Mouse (Mus musculus): ENCODE results near the gene Sept9. TPM values are rescaled to one million over a fixed set of nuclear protein-coding genes. Genes with fewer than 3 reads are reported as not detected.

Gene Sept9
- polyA plus RNA-seq, 1 experiment from 2014 or later = 106 TPM

- no peak overlapping the region for H3K4me3 ChIP-seq
- H3K27ac ChIP-seq = no peak overlapping the region
- no peaks in the 10 kb centered on the region for H3K27me3 ChIP-seq (replicated peaks)
- H3K36me3 ChIP-seq (replicated peaks) = no peaks in the 10 kb centered on the region
- no peak overlapping the region for H3K9ac ChIP-seq
- 87% methylated on average over 10 of the region's 10 CpGs for WGBS
- H3K4me1 ChIP-seq = peaks cover 34% of the 10 kb centered on the region
- H3K4me2 ChIP-seq = no peak overlapping the region
- H3K9me3 ChIP-seq = no peaks in the 10 kb centered on the region
- no peak for ATAC-seq (replicated peaks)
Observed at GRCm38 (mm10) chr11:117401583-117402367, 202.3 kb downstream of the Sept9 start.

GRCm38 (mm10) chr11:117402550-117402949 is 203.1 kb downstream of the Sept9 start:
- H3K4me1 ChIP-seq = peaks cover 41% of the 10 kb centered on the region
- H3K4me2 ChIP-seq = no peak overlapping the region
- H3K36me3 ChIP-seq (replicated peaks) = no peaks in the 10 kb centered on the region
- WGBS = 83% methylated on average over 11 of the region's 11 CpGs
- ATAC-seq (replicated peaks) = no peak
- H3K9me3 ChIP-seq = no peaks in the 10 kb centered on the region
- no peak overlapping the region for H3K4me3 ChIP-seq
- H3K27me3 ChIP-seq (replicated peaks) = no peaks in the 10 kb centered on the region
- no peak overlapping the region for H3K9ac ChIP-seq
- H3K27ac ChIP-seq = no peak overlapping the region

- no peak overlapping the region for H3K27ac ChIP-seq
- no peaks in the 10 kb centered on the region for H3K27me3 ChIP-seq (replicated peaks)
- no peaks in the 10 kb centered on the region for H3K36me3 ChIP-seq (replicated peaks)
- no peak overlapping the region for H3K4me3 ChIP-seq
- ATAC-seq (replicated peaks) = no peak
- no peaks in the 10 kb centered on the region for H3K9me3 ChIP-seq
- H3K4me2 ChIP-seq = no peak overlapping the region
- 91% methylated on average over 6 of the region's 6 CpGs for WGBS
- H3K9ac ChIP-seq = no peak overlapping the region
- peaks cover 42% of the 10 kb centered on the region for H3K4me1 ChIP-seq
Observed at GRCm38 (mm10) chr11:117403073-117403472, 203.6 kb downstream of the Sept9 start.

- no peak overlapping the region for H3K4me3 ChIP-seq
- no peaks in the 10 kb centered on the region for H3K27me3 ChIP-seq (replicated peaks)
- H3K9ac ChIP-seq = no peak overlapping the region
- WGBS = 30% methylated on average over 7 of the region's 7 CpGs
- no peak overlapping the region for H3K4me2 ChIP-seq
- H3K36me3 ChIP-seq (replicated peaks) = no peaks in the 10 kb centered on the region
- H3K9me3 ChIP-seq = no peaks in the 10 kb centered on the region
- no peak for ATAC-seq (replicated peaks)
- peaks cover 45% of the 10 kb centered on the region for H3K4me1 ChIP-seq
- H3K27ac ChIP-seq = peak overlapping the region; percentile 39
Observed at GRCm38 (mm10) chr11:117403781-117404180, 204.3 kb downstream of the Sept9 start.

GRCm38 (mm10) chr11:117406711-117407110 is 207.2 kb downstream of the Sept9 start:
- no peak for ATAC-seq (replicated peaks)
- Histone ChIP-seq H3K4me3 (no peak overlapping the region), H3K9ac (no peak overlapping the region; the same call in 1 of the 2 replicates), H3K4me1 (peaks cover 61% of the 10 kb centered on the region), H3K27ac (peak overlapping the region; percentile 97), H3K27me3 (replicated peaks) (no peaks in the 10 kb centered on the region), H3K36me3 (replicated peaks) (no peaks in the 10 kb centered on the region), H3K9me3 (no peaks in the 10 kb centered on the region), H3K4me2 (0 out of 2 replicates have a peak overlapping the region, but pooled peaks have one; percentile 55)
- 62% methylated on average over 1 of the region's 1 CpGs for WGBS

- ATAC-seq (replicated peaks) = no peak
- WGBS = 10% methylated on average over 4 of the region's 4 CpGs
Observed at GRCm38 (mm10) chr11:117407196-117407595, 207.7 kb downstream of the Sept9 start.

GRCm38 (mm10) chr11:117407651-117408441 is 208.4 kb downstream of the Sept9 start:
- under 1% methylated on average over 28 of the region's 28 CpGs for WGBS
- peak; percentile 83 for ATAC-seq (replicated peaks)
- peak overlapping the region; percentile 55 for H3K4me2 ChIP-seq
- H3K27me3 ChIP-seq (replicated peaks) = no peaks in the 10 kb centered on the region
- H3K9ac ChIP-seq = peak overlapping the region; percentile 44
- peaks cover 61% of the 10 kb centered on the region for H3K4me1 ChIP-seq
- no peaks in the 10 kb centered on the region for H3K9me3 ChIP-seq
- H3K36me3 ChIP-seq (replicated peaks) = no peaks in the 10 kb centered on the region
- peak overlapping the region; percentile 97 for H3K27ac ChIP-seq
- H3K4me3 ChIP-seq = peak overlapping the region; percentile 29

More at GRCm38 (mm10) chr11:117407196-117407595, 207.7 kb downstream of the Sept9 start:
- H3K4me1 ChIP-seq = peaks cover 61% of the 10 kb centered on the region
- H3K4me2 ChIP-seq = peak overlapping the region; percentile 55
- no peaks in the 10 kb centered on the region for H3K36me3 ChIP-seq (replicated peaks)
- peak overlapping the region; percentile 29; the same call in 1 of the 2 replicates for H3K4me3 ChIP-seq
- no peaks in the 10 kb centered on the region for H3K9me3 ChIP-seq
- peak overlapping the region; percentile 97 for H3K27ac ChIP-seq
- peak overlapping the region; percentile 44; the same call in 1 of the 2 replicates for H3K9ac ChIP-seq
- no peaks in the 10 kb centered on the region for H3K27me3 ChIP-seq (replicated peaks)

- H3K27ac ChIP-seq = peak overlapping the region; percentile 97
- H3K4me3 ChIP-seq = peak overlapping the region; percentile 29
- peak overlapping the region; percentile 55 for H3K4me2 ChIP-seq
- peaks cover 68% of the 10 kb centered on the region for H3K4me1 ChIP-seq
- H3K36me3 ChIP-seq (replicated peaks) = no peaks in the 10 kb centered on the region
- 4% methylated on average over 16 of the region's 16 CpGs for WGBS
- no peaks in the 10 kb centered on the region for H3K9me3 ChIP-seq
- ATAC-seq (replicated peaks) = peak; percentile 45
- H3K9ac ChIP-seq = peak overlapping the region; percentile 15; the same call in 1 of the 2 replicates
- H3K27me3 ChIP-seq (replicated peaks) = no peaks in the 10 kb centered on the region
Observed at GRCm38 (mm10) chr11:117408442-117409031, 209.1 kb downstream of the Sept9 start.

GRCm38 (mm10) chr11:117409331-117409730 is 209.9 kb downstream of the Sept9 start:
- no peaks in the 10 kb centered on the region for H3K27me3 ChIP-seq (replicated peaks)
- ATAC-seq (replicated peaks) = no peak
- no peak overlapping the region for H3K4me3 ChIP-seq
- peak overlapping the region; percentile 97 for H3K27ac ChIP-seq
- peaks cover 67% of the 10 kb centered on the region for H3K4me1 ChIP-seq
- 58% methylated on average over 11 of the region's 11 CpGs for WGBS
- H3K9ac ChIP-seq = no peak overlapping the region; the same call in 1 of the 2 replicates
- H3K9me3 ChIP-seq = no peaks in the 10 kb centered on the region
- no peak overlapping the region for H3K4me2 ChIP-seq
- no peaks in the 10 kb centered on the region for H3K36me3 ChIP-seq (replicated peaks)

GRCm38 (mm10) chr11:117410059-117410458 is 210.6 kb downstream of the Sept9 start:
- Histone ChIP-seq H3K9me3 (no peaks in the 10 kb centered on the region), H3K27me3 (replicated peaks) (no peaks in the 10 kb centered on the region), H3K27ac (peak overlapping the region; percentile 97), H3K4me1 (peaks cover 67% of the 10 kb centered on the region), H3K36me3 (replicated peaks) (no peaks in the 10 kb centered on the region), H3K4me3 (no peak overlapping the region), H3K9ac (0 out of 2 replicates have a peak overlapping the region, but pooled peaks have one; percentile 25), H3K4me2 (peak overlapping the region; percentile 10; the same call in 1 of the 2 replicates)
- no peak for ATAC-seq (replicated peaks)
- WGBS = 2% methylated on average over 6 of the region's 6 CpGs

GRCm38 (mm10) chr11:117411663-117412062 is 212.2 kb downstream of the Sept9 start:
- H3K4me2 ChIP-seq = no peak overlapping the region
- no peak overlapping the region for H3K27ac ChIP-seq
- no peak overlapping the region for H3K4me3 ChIP-seq
- 92% methylated on average over 4 of the region's 4 CpGs for WGBS
- peaks cover 73% of the 10 kb centered on the region for H3K4me1 ChIP-seq
- no peak for ATAC-seq (replicated peaks)
- H3K36me3 ChIP-seq (replicated peaks) = no peaks in the 10 kb centered on the region
- no peaks in the 10 kb centered on the region for H3K27me3 ChIP-seq (replicated peaks)
- H3K9ac ChIP-seq = no peak overlapping the region
- no peaks in the 10 kb centered on the region for H3K9me3 ChIP-seq

Data from midbrain, embryonic 15.5 days (tissue).